Mouse (Mus musculus): ENCODE measurements around the gene Smurf2.

Smurf2 gene

DNA sequence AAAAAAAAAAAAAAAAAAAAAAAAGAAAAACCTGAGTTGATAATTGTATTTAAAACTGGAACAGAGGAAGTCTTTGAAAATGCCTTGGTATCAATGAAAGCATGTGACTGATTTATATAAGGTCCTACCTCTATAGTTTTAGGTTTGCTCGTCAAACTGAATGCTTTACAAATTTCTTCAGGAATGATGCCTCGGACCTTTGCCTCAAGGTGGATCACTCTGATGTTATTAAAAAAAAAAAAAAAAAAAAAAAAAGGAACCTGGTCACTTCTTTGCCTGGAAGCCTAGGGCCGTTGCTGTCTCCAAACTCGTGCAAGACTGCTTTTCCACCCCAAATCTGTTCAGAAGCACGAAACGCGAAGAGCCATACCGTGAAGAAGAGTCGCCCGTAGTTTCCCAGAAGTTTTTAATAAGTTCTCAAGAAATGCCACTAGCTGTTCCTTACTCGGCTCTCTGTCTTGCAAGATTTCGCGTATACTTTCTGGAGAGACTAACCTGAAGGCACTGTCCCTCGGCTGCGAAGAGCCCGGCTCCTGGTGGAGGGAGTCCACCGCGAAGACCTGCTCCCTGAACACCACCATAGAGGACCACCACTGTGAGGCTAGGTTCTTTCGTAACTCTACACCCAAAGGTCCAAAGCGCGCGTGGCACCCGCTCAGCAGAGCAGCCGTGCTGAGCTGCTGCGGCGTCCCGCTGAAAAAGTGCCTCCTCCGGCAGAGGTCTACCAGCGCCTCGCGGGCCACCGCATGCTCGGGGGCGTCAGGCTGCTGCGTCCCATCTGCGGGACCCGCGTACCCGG is 141.7 kb downstream of the Smurf2 start:
- no peak for DNase-seq (ENCODE audit: low spot score in 2 of 2)

DNA sequence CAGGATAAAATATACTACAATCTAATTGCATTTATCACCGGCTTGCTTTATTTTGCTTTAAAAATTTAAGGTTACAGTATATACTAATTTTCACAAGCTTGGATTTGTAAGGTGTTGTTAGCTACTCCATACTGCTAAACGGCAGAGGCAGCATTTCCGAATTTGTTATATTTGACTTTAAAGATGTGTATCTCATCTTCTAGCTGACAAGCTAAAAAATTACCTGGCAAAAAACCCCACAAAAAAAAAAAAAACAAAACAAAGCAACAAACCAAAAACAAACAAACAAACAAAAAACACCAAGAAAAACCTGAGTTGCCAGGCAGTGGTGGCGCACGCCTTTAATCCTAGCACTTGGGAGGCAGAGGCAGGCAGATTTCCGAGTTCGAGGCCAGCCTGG is 142.4 kb downstream of the Smurf2 start:
- DNase-seq (ENCODE audit: low spot score in 2 of 2), result no peak

GRCm38 (mm10) chr11:106777395-106777794 is 143.1 kb downstream of the Smurf2 start:
- DNase-seq (ENCODE audit: low spot score in 2 of 2), result no peak

DNA sequence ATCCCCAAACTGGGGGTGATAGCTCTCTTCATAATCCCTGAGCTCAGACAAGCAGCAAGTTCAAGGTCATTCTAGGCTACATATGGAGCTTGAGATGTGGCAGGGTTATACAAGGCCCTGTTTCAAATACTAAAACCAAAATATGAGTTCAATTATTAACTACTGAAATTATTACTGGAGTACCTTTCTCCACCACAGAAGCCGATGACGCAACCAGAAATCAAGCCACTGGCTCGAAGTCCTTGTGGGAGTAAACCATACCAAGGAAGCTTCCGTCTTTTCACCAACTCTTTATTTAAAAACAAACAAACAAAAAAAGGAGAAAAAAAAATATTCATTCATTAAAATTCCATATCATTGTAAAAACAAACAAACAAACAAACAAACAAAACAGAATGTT is 143.6 kb downstream of the Smurf2 start:
- DNase-seq (ENCODE audit: low spot score in 2 of 2), result no peak

DNA sequence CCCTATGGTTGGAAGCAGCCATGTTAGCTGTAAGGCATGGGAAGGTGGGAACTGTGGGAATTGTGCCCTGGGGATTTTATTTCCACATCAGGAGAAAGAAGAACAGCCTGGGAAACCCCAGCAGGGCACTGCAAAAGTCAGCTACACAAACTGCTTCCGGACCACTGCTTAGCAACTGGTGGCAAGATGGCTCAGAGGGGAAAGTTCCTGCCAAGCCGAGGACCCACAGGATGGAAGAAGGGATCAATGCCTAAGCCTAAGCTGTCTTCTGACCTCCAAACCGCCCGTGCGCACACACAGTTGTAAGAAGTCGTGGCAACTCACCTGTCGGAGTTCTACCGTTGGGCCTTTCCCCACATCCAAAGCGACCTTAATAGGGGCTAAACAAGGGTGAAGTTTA is 147.5 kb downstream of the Smurf2 start:
- DNase-seq (ENCODE audit: low spot score in 2 of 2), result no peak

GRCm38 (mm10) chr11:106770195-106770974 is 150.1 kb downstream of the Smurf2 start:
- DNase-seq (ENCODE audit: low spot score in 2 of 2), result no peak
